Mouse (Mus musculus) testis, adult 2 months (tissue): ENCODE measurements around the gene Daam1. TPM values are rescaled to one million over a fixed set of nuclear protein-coding genes. Genes with fewer than 3 reads are reported as not detected.

Experiments
- H3K27ac ChIP-seq: fragments of 200-500 bp; 2 replicates; pipeline ENCODE4 v1.5.1; 2012; ENCODE audit warnings: low read depth, low read length; ENCODE audit not compliant: control insufficient read depth, insufficient read depth
- H3K27me3 ChIP-seq: fragments of 200-500 bp; 2 replicates; pipeline ENCODE4 v1.6.1; 2012; ENCODE audit warnings: mild to moderate bottlenecking, low read length, moderate library complexity; ENCODE audit not compliant: control insufficient read depth, insufficient read depth
- H3K36me3 ChIP-seq: fragments of 200-500 bp; 2 replicates; pipeline ENCODE4 v1.6.1; 2012; ENCODE audit warnings: mild to moderate bottlenecking, low read length; ENCODE audit not compliant: control insufficient read depth, insufficient read depth
- H3K4me1 ChIP-seq: fragments of 200-500 bp; 2 replicates; pipeline ENCODE4 v1.6.1; 2012; ENCODE audit warnings: low read length; ENCODE audit not compliant: control insufficient read depth, insufficient read depth
- H3K4me3 ChIP-seq: fragments of 200-500 bp; 2 replicates; pipeline ENCODE4 v1.5.1; 2012; ENCODE audit warnings: low read depth, mild to moderate bottlenecking, low read length, moderate library complexity, mixed read lengths; ENCODE audit not compliant: control insufficient read depth
- CTCF ChIP-seq: fragments of 200-500 bp; IDR thresholded peaks from 2 replicates; pipeline ENCODE4 v1.5.1; 2012; ENCODE audit warnings: low read depth, mild to moderate bottlenecking, inconsistent platforms, low read length, moderate library complexity; ENCODE audit not compliant: control insufficient read depth, insufficient read depth, insufficient replicate concordance
- POLR2A ChIP-seq: fragments of 200-500 bp; IDR thresholded peaks from 2 replicates; pipeline ENCODE4 v1.6.1; 2012; ENCODE audit warnings: low read depth, mild to moderate bottlenecking, inconsistent platforms, low read length, moderate library complexity; ENCODE audit not compliant: control insufficient read depth
- polyA plus RNA-seq: library from polyadenylated mRNA; depleted of rRNA; stranded (reverse); fragments of >200 nt; gene quantifications from 2 replicates; pipeline ENCODE4 v1.2.3, GENCODE M21; 2012

Daam1 gene
- polyA plus RNA-seq, 1 experiment: 6.6 TPM

DNA sequence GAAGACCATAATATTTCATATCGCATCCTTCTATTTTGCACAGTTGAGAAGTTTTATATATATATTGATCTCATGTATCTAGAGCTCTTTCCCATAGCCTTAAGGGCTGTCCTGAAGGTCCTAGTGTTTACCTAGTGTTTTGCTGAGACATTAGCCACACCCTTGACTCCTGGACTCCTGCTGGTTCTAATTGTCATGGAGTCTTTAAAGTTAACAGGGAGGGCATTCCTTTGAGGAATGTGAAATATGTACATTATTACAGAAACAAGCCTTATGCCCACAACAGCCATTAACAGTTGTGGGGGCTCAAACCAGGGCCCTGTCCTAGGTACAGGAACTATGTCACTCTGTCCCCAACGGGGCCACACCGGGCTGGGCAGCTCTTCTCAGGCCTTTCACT, 180.5 kb downstream of the Daam1 start:
- peaks cover 2% of the 10 kb centered on the region; the same call in 1 of the 2 replicates for H3K4me1 ChIP-seq
- TF ChIP-seq CTCF: no peak
- no peak for TF ChIP-seq POLR2A
- no peaks in the 10 kb centered on the region for H3K36me3 ChIP-seq
- no peak overlapping the region for H3K4me3 ChIP-seq
- no peaks in the 10 kb centered on the region for H3K27me3 ChIP-seq
- no peak overlapping the region for H3K27ac ChIP-seq

DNA sequence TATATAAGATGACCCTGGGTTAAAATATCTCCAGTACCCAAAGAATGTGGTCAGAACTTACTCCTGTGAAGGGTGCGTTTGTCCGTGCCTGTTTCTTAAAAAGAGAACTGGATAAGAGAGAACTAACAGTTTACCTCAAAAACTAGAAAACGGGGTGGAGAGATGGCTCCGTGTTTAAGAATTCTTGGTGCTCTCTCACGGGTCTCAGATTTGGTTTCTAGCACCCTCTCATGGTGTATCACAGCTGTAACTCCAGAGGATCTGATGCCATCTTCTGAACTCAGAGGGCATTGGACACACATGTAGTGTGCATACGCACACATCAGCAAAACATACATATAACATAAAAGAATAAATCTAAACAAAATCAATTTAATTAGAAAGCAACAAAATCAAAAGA, 181.2 kb downstream of the Daam1 start:
- Histone ChIP-seq H3K27me3 (no peaks in the 10 kb centered on the region), H3K4me3 (no peak overlapping the region), H3K4me1 (peaks cover 2% of the 10 kb centered on the region; the same call in 1 of the 2 replicates), H3K36me3 (no peaks in the 10 kb centered on the region), H3K27ac (no peak overlapping the region)
- TF ChIP-seq CTCF (no peak), POLR2A (no peak)

DNA sequence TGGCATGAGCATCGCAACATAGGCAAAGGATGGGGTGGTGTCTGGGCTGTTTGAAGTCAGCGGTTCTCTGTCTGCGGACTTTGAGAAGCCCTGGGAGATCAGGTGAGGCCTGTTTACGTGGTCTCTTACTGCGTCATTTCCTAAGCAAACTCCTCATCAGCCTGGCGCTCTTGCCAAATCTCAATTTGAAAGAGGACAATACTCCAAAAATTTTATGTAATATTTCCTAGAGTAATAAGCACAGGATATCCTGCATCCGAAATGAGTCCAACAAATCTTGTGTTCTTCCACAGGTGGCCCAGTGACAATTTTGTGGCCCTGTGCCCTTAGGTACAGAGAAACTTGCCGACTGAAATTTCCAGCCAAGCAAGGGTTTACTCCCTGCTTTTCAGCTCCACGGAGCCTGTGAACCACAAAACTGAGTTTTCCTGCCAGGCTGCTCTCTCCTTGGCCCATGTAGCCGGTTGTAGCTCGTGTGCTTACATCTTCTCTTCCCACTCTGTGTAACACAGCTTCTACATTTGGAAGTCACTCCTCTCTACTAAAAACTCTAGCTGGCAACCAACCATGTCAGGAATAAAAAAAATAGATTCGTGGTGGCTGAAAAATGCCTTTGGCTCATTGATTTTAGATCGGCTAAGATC, 183.0 kb downstream of the Daam1 start:
- TF ChIP-seq POLR2A: no peak
- no peak for TF ChIP-seq CTCF
- H3K27me3 ChIP-seq: no peaks in the 10 kb centered on the region
- peaks cover 2% of the 10 kb centered on the region; the same call in 1 of the 2 replicates for H3K4me1 ChIP-seq
- H3K36me3 ChIP-seq: no peaks in the 10 kb centered on the region
- H3K4me3 ChIP-seq: no peak overlapping the region
- H3K27ac ChIP-seq: no peak overlapping the region

DNA sequence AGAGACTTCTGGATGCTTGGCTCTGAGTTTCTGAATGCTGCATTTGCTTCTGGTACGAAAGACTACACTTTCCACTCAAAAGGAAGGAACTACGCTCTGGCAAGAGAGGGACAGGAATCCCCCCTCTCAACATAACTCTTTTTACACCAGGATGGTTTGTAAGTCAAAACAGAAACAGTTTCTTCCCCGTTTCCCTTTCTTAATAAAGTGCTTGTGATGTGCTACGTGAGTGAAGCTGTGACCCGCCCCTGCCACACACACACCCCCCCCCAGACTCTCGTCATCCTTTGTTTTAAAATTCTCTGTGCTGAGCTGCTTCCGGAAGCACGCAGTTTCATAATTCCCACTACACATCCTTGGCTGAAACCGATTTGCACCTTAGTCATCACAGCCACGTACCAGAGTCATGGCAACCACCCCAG, 183.5 kb downstream of the Daam1 start:
- Histone ChIP-seq H3K4me3 (no peak overlapping the region), H3K36me3 (no peaks in the 10 kb centered on the region), H3K27me3 (no peaks in the 10 kb centered on the region), H3K27ac (no peak overlapping the region), H3K4me1 (peaks cover 2% of the 10 kb centered on the region; the same call in 1 of the 2 replicates)
- TF ChIP-seq POLR2A (no peak), CTCF (no peak)

DNA sequence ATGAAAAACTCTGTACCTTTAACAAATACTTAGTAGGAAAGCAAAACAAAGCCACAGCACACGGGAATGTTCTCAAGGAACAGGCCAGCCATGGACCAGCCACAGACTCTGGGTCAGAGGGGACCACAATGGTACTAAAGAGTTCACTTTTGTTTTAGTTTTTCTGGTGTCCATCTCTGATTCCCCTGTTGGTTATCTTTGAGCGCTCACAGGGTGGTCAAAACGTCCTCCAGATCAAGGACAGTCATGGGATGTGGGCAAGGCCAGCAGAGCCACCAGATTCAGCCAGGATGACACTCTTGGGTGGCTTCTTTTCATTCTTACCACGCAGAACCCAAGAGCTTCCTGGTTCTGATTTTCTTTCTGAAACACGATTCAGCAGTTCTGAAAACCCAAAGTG, 184.4 kb downstream of the Daam1 start:
- no peak overlapping the region for H3K27ac ChIP-seq
- no peak overlapping the region for H3K4me3 ChIP-seq
- H3K27me3 ChIP-seq: no peaks in the 10 kb centered on the region

DNA sequence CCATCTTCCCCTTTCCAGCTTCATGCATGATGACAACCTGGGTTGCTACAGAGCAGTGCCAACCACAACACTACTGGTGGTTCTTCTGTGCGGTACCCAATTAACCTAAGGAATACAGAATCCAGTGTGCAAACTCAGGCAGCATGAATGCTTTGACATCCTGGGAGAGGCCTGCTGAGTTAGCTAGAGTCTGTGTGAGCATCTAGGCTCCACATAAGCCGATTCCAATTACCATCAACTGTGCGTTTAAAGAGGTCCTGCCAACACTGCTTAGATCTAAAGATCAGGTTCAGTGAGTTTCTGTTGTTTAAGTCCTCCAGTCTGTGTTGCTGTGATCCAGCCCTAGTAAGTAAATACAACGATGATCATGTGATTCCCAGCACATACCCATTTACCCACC, 189.4 kb downstream of the Daam1 start:
- Histone ChIP-seq H3K4me3 (no peak overlapping the region), H3K27ac (no peak overlapping the region), H3K4me1 (peaks cover 2% of the 10 kb centered on the region), H3K36me3 (no peaks in the 10 kb centered on the region), H3K27me3 (no peaks in the 10 kb centered on the region)
- no peak for TF ChIP-seq POLR2A
- TF ChIP-seq CTCF: no peak

More for the DNA sequence above, 184.4 kb downstream of the Daam1 start:
- Histone ChIP-seq H3K36me3 (no peaks in the 10 kb centered on the region), H3K4me1 (peaks cover 2% of the 10 kb centered on the region; the same call in 1 of the 2 replicates)
- TF ChIP-seq POLR2A (no peak), CTCF (no peak)

DNA sequence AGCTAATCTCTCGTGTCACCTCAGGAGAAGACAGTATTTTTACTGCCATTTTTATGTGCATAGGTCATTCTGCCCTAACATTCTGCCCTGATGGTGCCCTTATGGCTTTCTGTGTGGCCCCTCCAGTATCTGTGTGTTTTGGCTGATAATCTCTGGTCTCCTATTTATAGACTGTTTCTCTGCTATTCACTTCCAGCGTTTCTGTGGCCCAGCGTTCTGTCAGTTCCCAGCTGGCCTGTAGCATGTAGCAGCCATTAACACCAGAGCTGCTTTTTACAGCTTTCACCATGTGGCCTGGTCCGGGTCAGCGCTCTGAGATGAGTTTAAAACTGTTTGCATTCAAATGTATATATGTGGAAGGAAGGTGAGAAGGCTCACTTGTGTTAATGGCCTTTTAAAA, 190.7 kb downstream of the Daam1 start:
- Histone ChIP-seq H3K4me3 (no peak overlapping the region), H3K4me1 (peaks cover 2% of the 10 kb centered on the region), H3K36me3 (no peaks in the 10 kb centered on the region), H3K27me3 (no peaks in the 10 kb centered on the region), H3K27ac (no peak overlapping the region)
- no peak for TF ChIP-seq POLR2A
- TF ChIP-seq CTCF: no peak
